Mouse (Mus musculus) heart, postnatal 0 days (tissue): ENCODE measurements around the gene Kif18b.

ENCODE experiments used
- CTCF ChIP-seq: IDR thresholded peaks from 2 replicates; pipeline ENCODE4 v1.5.1; 2016; ENCODE audit warnings: antibody characterized with exemption, control low read depth, low read depth
- EP300 ChIP-seq: IDR thresholded peaks from 2 replicates; pipeline ENCODE4 v1.6.1; 2016; ENCODE audit warnings: antibody characterized with exemption, low read depth

GRCm38 (mm10) chr11:102958431-102958830 lies 33.5 kb upstream of the Kif18b start:
- TF ChIP-seq EP300 = no peak
- no peak for TF ChIP-seq CTCF
